Mouse (Mus musculus) hindbrain, embryonic 11.5 days (tissue): ENCODE data around the gene Sfxn4. TPM values are rescaled to one million over a fixed set of nuclear protein-coding genes. Genes with fewer than 3 reads are reported as not detected.

Source experiments
- ATAC-seq: fragments of 200-750 bp; cut with Nextera tagmentation; 2 replicates; pipeline ENCODE4 v1.8.0; 2017; ENCODE audit warnings: mild to moderate bottlenecking, moderate TSS enrichment, moderate library complexity; ENCODE audit not compliant: low FRiP score
- DNase-seq: peaks from one replicate; pipeline ENCODE4 v3.0.0-alpha.2; 2015; ENCODE audit warnings: low spot score
- H3K27ac ChIP-seq: fragments of 300-500 bp; sonication (generic); 2 replicates; pipeline ENCODE4 v1.5.1; 2014; ENCODE audit warnings: mild to moderate bottlenecking, low read depth, low read length
- H3K27me3 ChIP-seq: fragments of 300-500 bp; sonication (generic); 2 replicates; pipeline ENCODE4 v1.6.1; 2014; ENCODE audit warnings: mild to moderate bottlenecking, low read length, moderate library complexity, mixed read lengths; ENCODE audit not compliant: control insufficient read depth, insufficient read depth
- H3K36me3 ChIP-seq: fragments of 300-500 bp; sonication (generic); 2 replicates; pipeline ENCODE4 v1.6.1; 2014; ENCODE audit warnings: mild to moderate bottlenecking, low read length, moderate library complexity, mixed read lengths; ENCODE audit not compliant: control insufficient read depth, insufficient read depth
- H3K4me1 ChIP-seq: fragments of 300-500 bp; sonication (generic); replicated peaks from 2 replicates; pipeline ENCODE4 v1.6.1; 2014; ENCODE audit warnings: low read length, mixed read lengths; ENCODE audit not compliant: control insufficient read depth, insufficient read depth
- H3K4me2 ChIP-seq: fragments of 300-500 bp; sonication (generic); replicated peaks from 2 replicates; pipeline ENCODE4 v1.6.1; 2014; ENCODE audit warnings: mild to moderate bottlenecking, low read depth, low read length
- H3K4me3 ChIP-seq: fragments of 300-500 bp; sonication (generic); 2 replicates; pipeline ENCODE4 v1.5.1; 2014; ENCODE audit warnings: low read depth, low read length
- H3K9ac ChIP-seq: fragments of 300-500 bp; sonication (generic); 2 replicates; pipeline ENCODE4 v1.6.1; 2014; ENCODE audit warnings: low read depth, low read length
- H3K9me3 ChIP-seq: fragments of 300-500 bp; sonication (generic); 2 replicates; pipeline ENCODE4 v1.6.1; 2016; ENCODE audit warnings: low read length; ENCODE audit not compliant: control insufficient read depth
- WGBS: fragments of 180-500 bp; shearing (Covaris S2); extraction: QIAGEN DNeasy Blood & Tissue Kit; methylation state at CpG from one replicate; pipeline ENCODE4 v1.1.7; 2014; 5-methylcytosine and 5-hydroxymethylcytosine counted together
- polyA plus RNA-seq: library from polyadenylated mRNA; unstranded; fragments of >200 nt; fragmentation: Nextera tagmentation; extraction: Ambion mirVana; gene quantifications from 2 replicates; pipeline ENCODE4 v1.2.1, GENCODE M21; 2014

The Sfxn4 gene
- 14.6 and 15.4 TPM in 2 replicates for polyA plus RNA-seq

GRCm38 (mm10) chr19:60860868-60861700, at the start of gene Sfxn4:
TSS of gene Sfxn4 (minus strand) at chr19:60861479.
- H3K27ac ChIP-seq: peak within 1 kb of the TSS; percentile 47; the same call in 1 of the 2 replicates
- WGBS: 4% methylated on average over 30 of the region's 30 CpGs

GRCm38 (mm10) chr19:60910304-60910703, 49.0 kb upstream of the Sfxn4 start:
- no peaks in the 10 kb centered on the region for H3K27me3 ChIP-seq
- ATAC-seq (no peak), DNase-seq (no peak)
- no peak overlapping the region for H3K4me2 ChIP-seq
- no peaks in the 10 kb centered on the region for H3K36me3 ChIP-seq
- H3K27ac ChIP-seq: no peak overlapping the region
- no peaks in the 10 kb centered on the region for H3K9me3 ChIP-seq
- no peak overlapping the region for H3K9ac ChIP-seq
- no peak overlapping the region for H3K4me3 ChIP-seq
- H3K4me1 ChIP-seq: no peaks in the 10 kb centered on the region

More at GRCm38 (mm10) chr19:60860868-60861700, at the start of gene Sfxn4:
- Histone ChIP-seq H3K4me3 (peak within 1 kb of the TSS; percentile 55), H3K9ac (peak within 1 kb of the TSS; percentile 68), H3K4me1 (no peaks in the 10 kb centered on the region), H3K9me3 (no peaks in the 10 kb centered on the region), H3K27me3 (no peaks in the 10 kb centered on the region), H3K36me3 (no peaks in the 10 kb centered on the region), H3K4me2 (peak within 1 kb of the TSS; percentile 66)
- ATAC-seq (peak; percentile 99), DNase-seq (peak; percentile 88)

GRCm38 (mm10) chr19:60905477-60905876, 44.2 kb upstream of the Sfxn4 start:
- ATAC-seq: no peak
- 94% methylated on average over 5 of the region's 5 CpGs for WGBS
- no peaks in the 10 kb centered on the region for H3K27me3 ChIP-seq

GRCm38 (mm10) chr19:60903971-60904370, 42.7 kb upstream of the Sfxn4 start:
- no peak for DNase-seq
- H3K9ac ChIP-seq: no peak overlapping the region
- WGBS: 80% methylated on average over 1 of the region's 1 CpGs
- H3K4me1 ChIP-seq: no peaks in the 10 kb centered on the region
- H3K36me3 ChIP-seq: no peaks in the 10 kb centered on the region
- ATAC-seq: no peak
- H3K27ac ChIP-seq: no peak overlapping the region
- H3K4me3 ChIP-seq: no peak overlapping the region
- no peak overlapping the region for H3K4me2 ChIP-seq
- H3K27me3 ChIP-seq: no peaks in the 10 kb centered on the region
- H3K9me3 ChIP-seq: no peaks in the 10 kb centered on the region

More at GRCm38 (mm10) chr19:60905477-60905876, 44.2 kb upstream of the Sfxn4 start:
- H3K9me3 ChIP-seq: no peaks in the 10 kb centered on the region
- H3K4me3 ChIP-seq: no peak overlapping the region
- no peaks in the 10 kb centered on the region for H3K4me1 ChIP-seq
- H3K9ac ChIP-seq: no peak overlapping the region
- DNase-seq: no peak
- no peak overlapping the region for H3K27ac ChIP-seq
- no peak overlapping the region for H3K4me2 ChIP-seq
- H3K36me3 ChIP-seq: no peaks in the 10 kb centered on the region

GRCm38 (mm10) chr19:60903139-60903538, 41.9 kb upstream of the Sfxn4 start:
- Histone ChIP-seq H3K27me3 (no peaks in the 10 kb centered on the region), H3K4me2 (no peak overlapping the region), H3K27ac (no peak overlapping the region), H3K9ac (no peak overlapping the region), H3K9me3 (no peaks in the 10 kb centered on the region), H3K4me3 (no peak overlapping the region), H3K4me1 (no peaks in the 10 kb centered on the region), H3K36me3 (no peaks in the 10 kb centered on the region)
- ATAC-seq (no peak), DNase-seq (no peak)
- 57% methylated on average over 1 of the region's 1 CpGs for WGBS

- ATAC-seq: no peak
- no peak overlapping the region for H3K9ac ChIP-seq
- no peaks in the 10 kb centered on the region for H3K36me3 ChIP-seq
- no peak overlapping the region for H3K4me2 ChIP-seq
- no peak overlapping the region for H3K27ac ChIP-seq
- DNase-seq: no peak
- no peak overlapping the region for H3K4me3 ChIP-seq
- H3K4me1 ChIP-seq: no peaks in the 10 kb centered on the region
- no peaks in the 10 kb centered on the region for H3K27me3 ChIP-seq
- whole genome bisulfite sequencing: 33% methylated on average over 3 of the region's 3 CpGs
- H3K9me3 ChIP-seq: no peaks in the 10 kb centered on the region
Measured at GRCm38 (mm10) chr19:60895251-60895880, 34.1 kb upstream of the Sfxn4 start.

GRCm38 (mm10) chr19:60891934-60892547, 30.8 kb upstream of the Sfxn4 start:
- no peak overlapping the region for H3K4me3 ChIP-seq
- no peak overlapping the region for H3K27ac ChIP-seq
- H3K36me3 ChIP-seq: no peaks in the 10 kb centered on the region
- no peaks in the 10 kb centered on the region; the same call in 1 of the 2 replicates for H3K4me1 ChIP-seq
- no peak overlapping the region for H3K9ac ChIP-seq
- no peaks in the 10 kb centered on the region for H3K9me3 ChIP-seq
- ATAC-seq (no peak), DNase-seq (peak; percentile 77)
- no peak overlapping the region for H3K4me2 ChIP-seq
- WGBS: 43% methylated on average over 1 of the region's 1 CpGs
- no peaks in the 10 kb centered on the region for H3K27me3 ChIP-seq

GRCm38 (mm10) chr19:60891123-60891470, 29.8 kb upstream of the Sfxn4 start:
- 13% methylated on average over 4 of the region's 5 CpGs for WGBS
- Histone ChIP-seq H3K36me3 (no peaks in the 10 kb centered on the region), H3K9ac (no peak overlapping the region), H3K27me3 (no peaks in the 10 kb centered on the region), H3K27ac (no peak overlapping the region), H3K9me3 (no peaks in the 10 kb centered on the region), H3K4me1 (no peaks in the 10 kb centered on the region; the same call in 1 of the 2 replicates), H3K4me2 (peak overlapping the region; percentile 64), H3K4me3 (peak overlapping the region; percentile 79)
- no peak for ATAC-seq
- DNase-seq: peak; percentile 18
